Mouse (Mus musculus) embryonic fibroblast, embryonic 13.5 days (primary cell): ENCODE data around the gene Prune2.

Source experiments
- CTCF ChIP-seq: IDR thresholded peaks from 2 replicates; pipeline ENCODE4 v1.5.1; 2011; ENCODE audit warnings: mild to moderate bottlenecking, control low read depth, low read length, moderate library complexity, borderline replicate concordance; ENCODE audit not compliant: insufficient read depth
- POLR2A ChIP-seq: IDR thresholded peaks from 2 replicates; pipeline ENCODE4 v1.6.1; 2011; ENCODE audit warnings: low read depth, mild to moderate bottlenecking, control low read depth, low read length, moderate library complexity

DNA sequence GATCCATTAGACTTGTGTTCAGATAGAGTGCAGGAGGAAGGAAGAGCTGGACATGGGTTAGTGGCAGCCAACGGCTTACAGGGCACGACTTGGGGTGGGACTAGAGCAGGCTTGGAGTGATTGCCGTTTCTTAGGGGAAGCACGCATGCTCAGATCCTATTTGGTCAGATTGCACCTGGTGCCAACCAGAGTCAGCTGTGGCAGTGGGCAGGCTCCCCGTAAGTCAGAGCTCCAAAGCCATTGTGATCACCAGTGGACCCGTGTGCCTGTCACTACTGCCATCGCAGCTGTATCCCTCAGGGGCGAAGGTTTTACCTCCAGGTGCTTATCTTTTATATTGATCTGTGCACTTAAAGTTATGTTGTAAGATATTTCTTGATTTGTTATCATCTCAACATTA lies 21.3 kb upstream of the Prune2 start:
- TF ChIP-seq CTCF (no peak), POLR2A (no peak)
